10 mouse cellular contexts compared by ENCODE assay signal in genomic region chr1:89554969-89555856, GRCm38 (mm10).
A peak's percentile ranks its signal among the peaks of the same experiment; 100 is the strongest.
DNase-seq lines count a peak whose midpoint lies in the region; ATAC-seq lines count a peak whose summit lies in the region.
"Had no signal": no experiment of that assay in that cellular context is flagged by ENCODE, and none has a peak within 500 bp of the region (broad histone marks: within the 10 kb centered on the region; RNA-seq: fewer than 3 reads in every experiment).

No protein-coding gene starts in this region.

- no peak for ATAC-seq in hindbrain, embryonic 12.5 days (ENCODE audit: low FRiP score)
- no peak for ATAC-seq in forebrain, embryonic 16.5 days

- DNase-seq in hindbrain, embryonic 10.5 days (ENCODE audit: low spot score), result no peak
- peak; percentile 52 for DNase-seq in adrenal gland, postnatal 10 days
- DNase-seq in heart, postnatal 10 days, result peak; percentile 64 to 65
- peak; percentile 46 for DNase-seq in lung, postnatal 14 days
- no peak for DNase-seq in T-cell, adult 2 months (ENCODE audit: low spot score)
- DNase-seq in thymus, adult 18-20 months, result no peak
- DNase-seq: layer of hippocampus, postnatal 36 days had no signal

- WGBS in hindbrain, embryonic 10.5 days, result 87% methylated on average over 18 of the region's 18 CpGs
- 83% methylated on average over 18 of the region's 18 CpGs for whole genome bisulfite sequencing in hindbrain, embryonic 12.5 days
- 88% methylated on average over 18 of the region's 18 CpGs for WGBS in forebrain, embryonic 16.5 days

- H3K4me2 ChIP-seq in hindbrain, embryonic 12.5 days (replicated peaks), result no peak overlapping the region
- no peak overlapping the region for H3K4me2 ChIP-seq in forebrain, embryonic 16.5 days (ENCODE audit: low read length)

- H3K9me3 ChIP-seq in hindbrain, embryonic 10.5 days, result no peaks in the 10 kb centered on the region
- no peaks in the 10 kb centered on the region for H3K9me3 ChIP-seq in hindbrain, embryonic 12.5 days (replicated peaks)
- H3K9me3 ChIP-seq in forebrain, embryonic 16.5 days (ENCODE audit: control insufficient read depth, low read length), result no peaks in the 10 kb centered on the region

- peak overlapping the region; percentile 45; the same call in 1 of the 2 replicates for H3K27ac ChIP-seq in hindbrain, embryonic 10.5 days
- H3K27ac ChIP-seq in hindbrain, embryonic 12.5 days, result no peak overlapping the region
- H3K27ac ChIP-seq in forebrain, embryonic 16.5 days (ENCODE audit: low read length), result no peak overlapping the region
- H3K27ac ChIP-seq: macrophage had no signal

- no peaks in the 10 kb centered on the region for H3K36me3 ChIP-seq in hindbrain, embryonic 10.5 days
- H3K36me3 ChIP-seq in hindbrain, embryonic 12.5 days, result no peaks in the 10 kb centered on the region
- no peaks in the 10 kb centered on the region for H3K36me3 ChIP-seq in forebrain, embryonic 16.5 days (ENCODE audit: control insufficient read depth, insufficient read depth)

- H3K9ac ChIP-seq in hindbrain, embryonic 12.5 days, result no peak overlapping the region
- H3K9ac ChIP-seq in forebrain, embryonic 16.5 days (replicated peaks; ENCODE audit: low read depth, low read length), result no peak overlapping the region

- peaks cover 75% of the 10 kb centered on the region for H3K4me1 ChIP-seq in hindbrain, embryonic 10.5 days (replicated peaks)
- H3K4me1 ChIP-seq in hindbrain, embryonic 12.5 days, result peaks cover 53% of the 10 kb centered on the region
- H3K4me1 ChIP-seq in forebrain, embryonic 16.5 days (replicated peaks; ENCODE audit: control insufficient read depth, insufficient read depth, low read length), result peaks cover 12% of the 10 kb centered on the region

- no peak overlapping the region for H3K4me3 ChIP-seq in hindbrain, embryonic 10.5 days
- H3K4me3 ChIP-seq in hindbrain, embryonic 12.5 days, result no peak overlapping the region
- H3K4me3 ChIP-seq in forebrain, embryonic 16.5 days (replicated peaks; ENCODE audit: low read length), result no peak overlapping the region

- intact Hi-C loops in heart, postnatal 10 days (cut with DNase I), result no loop called here

- no peaks in the 10 kb centered on the region for H3K27me3 ChIP-seq in hindbrain, embryonic 10.5 days (ENCODE audit: insufficient read depth, poor library complexity, severe bottlenecking)
- no peaks in the 10 kb centered on the region for H3K27me3 ChIP-seq in hindbrain, embryonic 12.5 days
- peaks cover 9% of the 10 kb centered on the region for H3K27me3 ChIP-seq in forebrain, embryonic 16.5 days (replicated peaks; ENCODE audit: control insufficient read depth, insufficient read depth, low read length)

Comparison
In these comparisons a context has a peak if more than half of its experiments do, and no peak if none do; other contexts are left out.
1. DNase-seq: peak in adrenal gland, postnatal 10 days (single experiment), heart, postnatal 10 days (2 of 2) and lung, postnatal 14 days (single experiment); none in hindbrain, embryonic 10.5 days (single experiment), T-cell, adult 2 months (single experiment) and thymus, adult 18-20 months (0 of 2).